Mouse (Mus musculus) stomach, postnatal 0 days (tissue): Measurements from ENCODE around the gene Tenm2. TPM values are rescaled to one million over a fixed set of nuclear protein-coding genes. Genes with fewer than 3 reads are reported as not detected.

Experiments
- ATAC-seq: fragments of 200-750 bp; cut with Nextera tagmentation; 2 replicates; pipeline ENCODE4 v1.8.0; 2017; ENCODE audit not compliant: low FRiP score, low TSS enrichment
- DNase-seq: peaks from one replicate; pipeline ENCODE4 v3.0.0-alpha.2; 2016; ENCODE audit warnings: low spot score
- H3K27ac ChIP-seq: fragments of 300-500 bp; sonication (generic); replicated peaks from 2 replicates; pipeline ENCODE4 v1.5.1; 2014; ENCODE audit warnings: mild to moderate bottlenecking, control low read depth
- H3K27me3 ChIP-seq: fragments of 300-500 bp; sonication (generic); 2 replicates; pipeline ENCODE4 v1.6.1; 2014; ENCODE audit warnings: low read length; ENCODE audit not compliant: control insufficient read depth, insufficient read depth
- H3K36me3 ChIP-seq: fragments of 300-500 bp; sonication (generic); 2 replicates; pipeline ENCODE4 v1.6.1; 2014; ENCODE audit warnings: low read length, mixed read lengths; ENCODE audit not compliant: control insufficient read depth, insufficient read depth
- H3K4me1 ChIP-seq: fragments of 300-500 bp; sonication (generic); replicated peaks from 2 replicates; pipeline ENCODE4 v1.6.1; 2014; ENCODE audit warnings: antibody characterized with exemption; ENCODE audit not compliant: control insufficient read depth, insufficient read depth
- H3K4me2 ChIP-seq: fragments of 300-500 bp; sonication (generic); replicated peaks from 2 replicates; pipeline ENCODE4 v1.6.1; 2014; ENCODE audit warnings: low read depth, mild to moderate bottlenecking, control low read depth, moderate library complexity
- H3K4me3 ChIP-seq: fragments of 300-500 bp; sonication (generic); 2 replicates; pipeline ENCODE4 v1.5.1; 2014; ENCODE audit warnings: low read depth, low read length, control low read depth
- H3K9ac ChIP-seq: fragments of 300-500 bp; sonication (generic); 2 replicates; pipeline ENCODE4 v1.6.1; 2014; ENCODE audit warnings: mild to moderate bottlenecking, low read length, control low read depth, mixed read lengths
- H3K9me3 ChIP-seq: fragments of 300-500 bp; sonication (generic); 2 replicates; pipeline ENCODE4 v1.6.1; 2016; ENCODE audit warnings: low read length; ENCODE audit not compliant: control insufficient read depth
- CTCF ChIP-seq: IDR thresholded peaks from 2 replicates; pipeline ENCODE4 v1.5.1; 2016; ENCODE audit warnings: antibody characterized with exemption, low read depth, mild to moderate bottlenecking, moderate library complexity
- EP300 ChIP-seq: optimal IDR thresholded peaks from 2 replicates; pipeline ENCODE3; 2016; ENCODE audit warnings: antibody characterized with exemption
- WGBS: fragments of 180-500 bp; shearing (Covaris S2); extraction: QIAGEN DNeasy Blood & Tissue Kit; methylation state at CpG from one replicate; pipeline ENCODE4 v1.1.7; 2014; 5-methylcytosine and 5-hydroxymethylcytosine counted together
- polyA plus RNA-seq: library from polyadenylated mRNA; unstranded; fragments of >200 nt; fragmentation: Nextera tagmentation; extraction: Ambion mirVana; gene quantifications from 2 replicates; pipeline ENCODE4 v1.2.1, GENCODE M21; 2015

Tenm2 gene
- polyA plus RNA-seq, 1 experiment from 2014 or later = 3.6 TPM

DNA sequence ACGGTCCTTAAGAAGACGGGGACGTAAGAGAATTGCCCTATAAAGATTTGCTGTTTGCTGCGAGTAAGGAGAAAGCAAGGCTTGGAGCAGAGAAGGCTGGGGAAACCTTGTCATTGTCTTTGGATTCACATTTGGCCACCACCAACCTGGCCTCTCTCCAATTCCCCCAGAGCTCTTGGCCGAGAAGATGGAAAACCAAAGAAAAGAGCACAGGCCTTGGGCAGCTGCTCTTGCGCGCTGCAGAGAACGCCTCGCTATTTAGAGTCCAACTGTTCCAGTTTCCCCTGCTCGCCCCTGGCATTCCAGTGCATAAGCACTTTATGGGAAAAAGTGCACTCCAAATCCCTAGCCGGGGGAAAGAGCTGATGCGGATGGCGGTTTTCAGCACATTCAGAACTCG is 1139.5 kb downstream of the Tenm2 start:
- no peak for TF ChIP-seq EP300
- Histone ChIP-seq H3K4me1 (no peaks in the 10 kb centered on the region), H3K36me3 (no peaks in the 10 kb centered on the region), H3K9me3 (no peaks in the 10 kb centered on the region), H3K9ac (no peak overlapping the region), H3K4me3 (no peak overlapping the region), H3K27ac (no peak overlapping the region), H3K27me3 (no peaks in the 10 kb centered on the region), H3K4me2 (no peak overlapping the region)
- no peak for DNase-seq
- ATAC-seq = no peak
- WGBS = 86% methylated on average over 14 of the region's 14 CpGs

DNA sequence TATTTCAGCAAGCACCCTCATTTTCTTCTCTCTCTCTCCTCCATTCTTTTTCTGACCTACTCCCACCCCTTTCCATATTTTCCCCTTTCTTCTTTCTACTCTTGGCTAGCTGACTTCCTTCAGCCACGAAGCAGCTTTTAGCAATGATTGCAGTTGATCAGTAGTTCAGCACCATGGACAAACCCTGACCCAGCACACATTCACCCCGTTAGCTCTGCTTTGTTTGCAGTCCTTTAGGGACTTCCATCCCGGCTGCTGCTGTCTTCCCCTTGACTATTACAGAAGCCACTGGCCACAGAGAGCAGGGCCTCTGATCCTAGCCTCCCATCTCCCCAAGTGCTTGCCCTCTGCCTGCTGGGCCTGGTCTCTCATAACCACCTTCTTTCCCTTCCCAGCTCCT is 1145.6 kb downstream of the Tenm2 start:
- H3K27me3 ChIP-seq = no peaks in the 10 kb centered on the region
- H3K4me3 ChIP-seq = no peak overlapping the region
- no peak overlapping the region for H3K9ac ChIP-seq
- no peaks in the 10 kb centered on the region for H3K9me3 ChIP-seq
- no peaks in the 10 kb centered on the region for H3K4me1 ChIP-seq
- H3K27ac ChIP-seq = no peak overlapping the region
- DNase-seq (peak; percentile 15), ATAC-seq (no peak)
- WGBS = under 1% methylated on average over 3 of the region's 3 CpGs
- H3K36me3 ChIP-seq = no peaks in the 10 kb centered on the region
- no peak for TF ChIP-seq EP300
- no peak for TF ChIP-seq CTCF
- H3K4me2 ChIP-seq = no peak overlapping the region

DNA sequence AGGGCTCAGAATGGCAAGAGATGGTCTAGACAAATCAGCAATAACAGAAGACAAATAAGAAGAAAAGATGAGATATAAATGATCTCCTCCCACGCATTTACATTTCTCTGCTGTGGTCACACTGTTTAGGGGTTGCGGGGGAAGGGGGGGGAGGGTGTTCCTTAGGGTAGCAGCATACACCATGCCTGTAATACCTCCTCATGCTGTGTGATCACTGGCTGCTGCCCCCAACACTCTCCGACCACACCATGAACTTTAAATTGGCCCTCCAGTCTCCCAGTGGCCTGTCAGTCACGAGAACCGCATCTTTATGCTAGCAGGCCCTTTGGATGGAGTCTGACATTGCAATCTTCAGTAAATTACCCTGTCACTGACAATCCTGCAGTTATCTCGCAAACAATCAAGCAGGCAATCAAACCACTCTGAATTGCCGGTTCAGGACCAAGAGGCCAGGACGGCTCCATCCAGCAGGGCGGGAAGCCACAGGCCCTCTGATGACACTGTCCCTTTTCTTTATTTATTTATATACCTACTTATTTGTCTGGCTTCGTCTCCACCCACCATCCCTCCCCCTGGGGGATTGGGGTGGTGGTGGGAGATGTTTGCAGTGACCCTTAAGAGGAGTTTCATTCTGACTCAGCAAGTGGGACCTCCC is 1154.2 kb downstream of the Tenm2 start:
- 41% methylated on average over 10 of the region's 10 CpGs for WGBS
- no peak for DNase-seq
- ATAC-seq = no peak
- no peaks in the 10 kb centered on the region for H3K4me1 ChIP-seq
- TF ChIP-seq EP300 (no peak), CTCF (no peak)
- no peaks in the 10 kb centered on the region for H3K36me3 ChIP-seq
- no peak overlapping the region for H3K27ac ChIP-seq
- H3K4me2 ChIP-seq = no peak overlapping the region
- H3K4me3 ChIP-seq = no peak overlapping the region
- H3K27me3 ChIP-seq = no peaks in the 10 kb centered on the region
- no peaks in the 10 kb centered on the region for H3K9me3 ChIP-seq
- no peak overlapping the region for H3K9ac ChIP-seq

DNA sequence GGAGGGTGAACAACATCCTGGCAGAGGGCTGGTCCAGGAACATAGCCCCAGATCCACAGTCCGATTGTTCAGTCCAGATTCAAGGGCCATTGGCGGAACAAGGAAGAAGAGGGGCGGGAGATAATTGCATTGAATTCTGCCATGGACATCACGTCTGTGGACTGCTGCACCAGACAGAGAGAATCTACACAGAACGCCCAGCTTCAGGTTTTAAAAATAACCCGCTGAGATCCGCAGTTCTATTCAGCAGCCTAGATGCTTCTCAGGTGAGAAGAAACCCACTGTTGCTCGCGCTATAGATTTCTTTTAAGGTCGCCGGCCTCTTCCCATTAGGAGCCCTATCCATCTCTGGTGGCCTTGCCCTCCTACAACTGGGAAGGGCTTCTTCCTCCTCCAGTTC is 1155.0 kb downstream of the Tenm2 start:
- Histone ChIP-seq H3K27me3 (no peaks in the 10 kb centered on the region), H3K9ac (no peak overlapping the region), H3K27ac (no peak overlapping the region), H3K4me2 (no peak overlapping the region), H3K4me3 (no peak overlapping the region), H3K9me3 (no peaks in the 10 kb centered on the region), H3K4me1 (no peaks in the 10 kb centered on the region), H3K36me3 (no peaks in the 10 kb centered on the region)
- TF ChIP-seq CTCF = no peak
- TF ChIP-seq EP300 = no peak
- DNase-seq = no peak
- no peak for ATAC-seq
- WGBS = 67% methylated on average over 11 of the region's 11 CpGs

DNA sequence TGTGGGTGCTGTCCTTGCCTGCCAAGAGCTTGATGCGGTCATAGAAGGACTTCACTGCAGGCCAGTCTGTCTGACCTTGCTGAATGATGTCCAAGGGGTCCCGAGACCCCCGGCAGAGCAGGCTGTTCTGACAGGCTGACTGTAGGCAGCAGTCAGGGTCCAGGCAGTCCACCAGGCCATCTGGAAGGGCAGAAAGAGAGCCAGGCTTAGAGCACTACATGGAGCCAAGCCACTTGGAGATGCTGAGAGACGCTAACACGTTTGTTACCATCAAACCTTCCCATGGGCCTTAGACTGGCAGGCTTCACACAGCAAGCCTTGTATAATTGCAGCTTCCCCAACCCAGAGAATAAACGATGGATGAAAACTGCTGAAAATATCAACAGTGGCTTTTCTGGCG is 1157.4 kb downstream of the Tenm2 start:
- Histone ChIP-seq H3K4me2 (no peak overlapping the region), H3K9me3 (no peaks in the 10 kb centered on the region), H3K27ac (no peak overlapping the region), H3K36me3 (no peaks in the 10 kb centered on the region), H3K4me1 (no peaks in the 10 kb centered on the region), H3K9ac (no peak overlapping the region), H3K27me3 (no peaks in the 10 kb centered on the region), H3K4me3 (no peak overlapping the region)
- WGBS = 78% methylated on average over 7 of the region's 7 CpGs
- no peak for ATAC-seq
- TF ChIP-seq EP300 (no peak), CTCF (no peak)
- DNase-seq = no peak

DNA sequence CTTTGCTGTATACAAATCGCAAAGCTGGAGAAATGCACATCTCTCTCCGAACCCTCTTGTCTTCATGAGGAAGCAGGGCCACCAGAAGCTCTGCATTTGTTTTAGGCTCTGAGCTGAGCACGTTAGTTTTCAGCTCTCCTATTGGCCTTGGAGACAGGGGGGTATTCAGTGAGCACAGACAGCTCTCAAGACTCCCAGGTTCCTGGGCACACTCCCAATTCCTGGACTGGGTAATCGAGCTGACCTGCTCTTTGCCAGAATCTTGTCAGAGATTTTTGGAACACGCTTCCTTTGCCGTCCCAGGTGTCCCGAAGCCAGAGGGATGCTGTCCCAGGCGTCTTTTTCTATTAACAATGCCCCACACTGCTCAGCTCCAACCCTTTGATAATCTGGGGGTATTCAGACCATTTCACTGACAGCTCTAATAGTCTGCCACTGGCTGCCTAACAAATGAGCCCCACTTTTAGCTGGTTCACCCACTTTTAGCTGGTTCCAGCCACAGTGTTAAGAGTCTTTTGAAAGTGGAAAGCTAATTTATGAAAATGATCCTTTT is 1161.7 kb downstream of the Tenm2 start:
- Histone ChIP-seq H3K4me2 (no peak overlapping the region), H3K4me3 (no peak overlapping the region), H3K4me1 (no peaks in the 10 kb centered on the region), H3K9me3 (no peaks in the 10 kb centered on the region), H3K27me3 (no peaks in the 10 kb centered on the region), H3K9ac (no peak overlapping the region), H3K36me3 (no peaks in the 10 kb centered on the region), H3K27ac (no peak overlapping the region)
- no peak for DNase-seq
- WGBS = 61% methylated on average over 8 of the region's 8 CpGs
- TF ChIP-seq EP300 = no peak
- no peak for ATAC-seq
